Mouse (Mus musculus) CH12.LX (cell line): ENCODE measurements around the gene 2900011O08Rik. TPM values are rescaled to one million over a fixed set of nuclear protein-coding genes. Genes with fewer than 3 reads are reported as not detected.

Source experiments
- DNase-seq: peaks from one replicate; pipeline ENCODE4 v3.0.0-alpha.2; 2013; ENCODE audit errors: extremely low read depth
- H3K27ac ChIP-seq: 2 replicates; pipeline ENCODE4 v1.5.1; 2012; ENCODE audit warnings: low read depth, mild to moderate bottlenecking, control low read depth, moderate library complexity; ENCODE audit not compliant: insufficient read depth
- H3K27me3 ChIP-seq: replicated peaks from 2 replicates; pipeline ENCODE3; 2012; ENCODE audit warnings: inconsistent platforms
- H3K36me3 ChIP-seq, 2 experiments: replicated peaks in 1 of 2; 2 replicates each; pipeline versions ENCODE3 to v1.6.1; 2012; ENCODE audit warnings: inconsistent platforms in 1 of 2, low read length in 1 of 2, mild to moderate bottlenecking in 1 of 2, mixed read lengths in 1 of 2, moderate library complexity in 1 of 2; ENCODE audit not compliant: control insufficient read depth in 1 of 2, insufficient read depth in 1 of 2
- H3K4me1 ChIP-seq, 2 experiments: 2 replicates each; pipeline ENCODE4 v1.6.1; 2012; ENCODE audit warnings: inconsistent platforms in 1 of 2, moderate library complexity in 1 of 2; ENCODE audit not compliant: insufficient read depth in 2 of 2, control insufficient read depth in 1 of 2
- H3K4me2 ChIP-seq: 2 replicates; pipeline ENCODE4 v1.6.1; 2012; ENCODE audit warnings: low read depth, mild to moderate bottlenecking, control low read depth; ENCODE audit not compliant: poor library complexity, insufficient read depth, severe bottlenecking
- H3K4me3 ChIP-seq, 3 experiments: fragments of 150-350 bp in 1 of 3; sonication (generic) in 1 of 3; replicated peaks in 1 of 3; 2 replicates each; pipeline versions ENCODE3 to v1.5.1; 2011 to 2012; ENCODE audit warnings: low read depth in 2 of 3, low read length in 2 of 3, mild to moderate bottlenecking in 2 of 3, moderate library complexity in 2 of 3, control low read depth in 1 of 3, improper control_type of control experiment in 1 of 3, inconsistent platforms in 1 of 3, mixed read lengths in 1 of 3; ENCODE audit not compliant: poor library complexity in 1 of 3
- H3K79me2 ChIP-seq: replicated peaks from 2 replicates; pipeline ENCODE4 v1.6.1; 2012; ENCODE audit warnings: mild to moderate bottlenecking, moderate library complexity; ENCODE audit not compliant: control insufficient read depth, poor library complexity, insufficient read depth, severe bottlenecking; ENCODE audit errors: extremely low read depth
- H3K9ac ChIP-seq: 2 replicates; pipeline ENCODE4 v1.6.1; 2012; ENCODE audit warnings: low read depth, mild to moderate bottlenecking, control low read depth, moderate library complexity; ENCODE audit not compliant: insufficient read depth
- H3K9me3 ChIP-seq: replicated peaks from 2 replicates; pipeline ENCODE3; 2012; ENCODE audit warnings: low read length, inconsistent platforms, mixed read lengths
- CHD2 ChIP-seq: IDR thresholded peaks from 2 replicates; pipeline ENCODE4 v1.6.1; 2011; ENCODE audit warnings: low read length, improper control_type of control experiment
- CTCF ChIP-seq, 2 experiments: IDR thresholded peaks in 1 of 2; conservative IDR thresholded peaks in 1 of 2; 2 replicates each; pipeline ENCODE4 v1.5.1; 2011 to 2012; ENCODE audit warnings: low read depth in 2 of 2, low read length in 2 of 2, improper control_type of control experiment in 1 of 2, inconsistent platforms in 1 of 2, mild to moderate bottlenecking in 1 of 2, moderate library complexity in 1 of 2
- ELF1 ChIP-seq: IDR thresholded peaks from 2 replicates; pipeline ENCODE4 v1.6.1; 2014; ENCODE audit warnings: low read depth, mild to moderate bottlenecking, inconsistent platforms, low read length, improper control_type of control experiment
- HCFC1 ChIP-seq: IDR thresholded peaks from 2 replicates; pipeline ENCODE4 v1.6.1; 2012; ENCODE audit warnings: low read depth, mild to moderate bottlenecking, inconsistent platforms, low read length, improper control_type of control experiment
- JUND ChIP-seq: conservative IDR thresholded peaks from 2 replicates; pipeline ENCODE4 v1.6.1; 2011; ENCODE audit warnings: low read depth, low read length, improper control_type of control experiment
- MAFK ChIP-seq: IDR thresholded peaks from 2 replicates; pipeline ENCODE4 v1.6.1; 2011; ENCODE audit warnings: low read length, improper control_type of control experiment; ENCODE audit not compliant: insufficient replicate concordance
- MYC ChIP-seq: IDR thresholded peaks from 2 replicates; pipeline ENCODE4 v1.6.1; 2011; ENCODE audit warnings: low read depth, mild to moderate bottlenecking, improper control_type of control experiment, low read length
- NELFE ChIP-seq: IDR thresholded peaks from 2 replicates; pipeline ENCODE4 v1.6.1; 2011; ENCODE audit warnings: low read depth, low read length, improper control_type of control experiment
- NRF1 ChIP-seq: IDR thresholded peaks from 2 replicates; pipeline ENCODE4 v1.6.1; 2014; ENCODE audit warnings: low read depth, mild to moderate bottlenecking, inconsistent platforms, low read length, improper control_type of control experiment, moderate library complexity
- PAX5 ChIP-seq: IDR thresholded peaks from 2 replicates; pipeline ENCODE4 v1.6.1; 2012; ENCODE audit warnings: low read length, inconsistent platforms, mixed read lengths
- POLR2A ChIP-seq: IDR thresholded peaks from 2 replicates; pipeline ENCODE4 v1.6.1; 2011; ENCODE audit warnings: low read depth, mild to moderate bottlenecking, improper control_type of control experiment, low read length
- POLR2AphosphoS2 ChIP-seq: IDR thresholded peaks from 2 replicates; pipeline ENCODE4 v1.6.1; 2011; ENCODE audit warnings: low read depth, low read length, improper control_type of control experiment
- SIN3A ChIP-seq: IDR thresholded peaks from 2 replicates; pipeline ENCODE4 v1.6.1; 2012; ENCODE audit warnings: low read length, improper control_type of control experiment, inconsistent platforms
- SMC3 ChIP-seq: IDR thresholded peaks from 2 replicates; pipeline ENCODE4 v1.6.1; 2011; ENCODE audit warnings: low read depth, low read length, improper control_type of control experiment
- TBP ChIP-seq: conservative IDR thresholded peaks from 2 replicates; pipeline ENCODE4 v1.6.1; 2011; ENCODE audit warnings: low read depth, low read length, improper control_type of control experiment
- TCF12 ChIP-seq: IDR thresholded peaks from 2 replicates; pipeline ENCODE4 v1.6.1; 2014; ENCODE audit warnings: low read depth, mild to moderate bottlenecking, inconsistent platforms, low read length, improper control_type of control experiment
- UBTF ChIP-seq: IDR thresholded peaks from 2 replicates; pipeline ENCODE4 v1.6.1; 2012; ENCODE audit warnings: low read depth, mild to moderate bottlenecking, inconsistent platforms, low read length, improper control_type of control experiment, moderate library complexity
- USF1 ChIP-seq: IDR thresholded peaks from 2 replicates; pipeline ENCODE4 v1.6.1; 2014; ENCODE audit warnings: low read depth, mild to moderate bottlenecking, inconsistent platforms, low read length, improper control_type of control experiment
- ZKSCAN1 ChIP-seq: IDR thresholded peaks from 2 replicates; pipeline ENCODE4 v1.6.1; 2012; ENCODE audit warnings: low read depth, inconsistent platforms, low read length, improper control_type of control experiment, borderline replicate concordance
- ZMIZ1 ChIP-seq: IDR thresholded peaks from 2 replicates; pipeline ENCODE4 v1.6.1; 2012; ENCODE audit warnings: low read depth, mild to moderate bottlenecking, inconsistent platforms, low read length, improper control_type of control experiment
- ZNF384 ChIP-seq: IDR thresholded peaks from 2 replicates; pipeline ENCODE4 v1.6.1; 2012; ENCODE audit warnings: low read depth, low read length, improper control_type of control experiment, inconsistent platforms
- dilution Hi-C: fragments of 300-500 bp; cut with MboI; formaldehyde crosslinking; loops from 2 replicates; pipeline ENCODE4 v1.14.3; 2020; ENCODE audit warnings: low sequenced_read_pairs; ENCODE audit not compliant: extremely low pct_unique_long_range_greater_than_20kb, extremely low pct_ligation_motif_present
- in situ Hi-C: fragments of 300-500 bp; cut with MboI; formaldehyde crosslinking; loops from 3 replicates; pipeline ENCODE4 v1.14.3; 2019; ENCODE audit warnings: low sequenced_read_pairs, low pct_ligation_motif_present, low pct_unique_long_range_greater_than_20kb, mixed read lengths
- polyA plus RNA-seq: library from polyadenylated mRNA; unstranded; fragments of >175 nt; gene quantifications from 2 replicates; pipeline ENCODE4 v1.2.1, GENCODE M21; 2012; ENCODE audit warnings: low read depth; ENCODE audit not compliant: insufficient read length
- total RNA-seq, 2 experiments: library from RNA; depleted of rRNA; stranded (reverse); fragments of 300-350 nt in 1 of 2; fragments of >200 nt in 1 of 2; gene quantifications; 2 replicates each; pipeline ENCODE4 v1.2.3; 2012 to 2014

2900011O08Rik gene
- total and polyA plus RNA-seq, 3 experiments, result not detected

GRCm38 (mm10) chr16:14143298-14143697 is 156.9 kb downstream of the 2900011O08Rik start:
- Histone ChIP-seq H3K4me1 (no peaks in the 10 kb centered on the region), H3K27me3 (no peaks in the 10 kb centered on the region), H3K36me3 (peaks cover 71 to 92% of the 10 kb centered on the region in 2 experiments), H3K27ac (no peak overlapping the region), H3K4me2 (no peak overlapping the region), H3K79me2 (0 out of 2 replicates have a peak, but pooled peaks cover 2% of the 10 kb centered on the region), H3K4me3 (no peak overlapping the region), H3K9ac (no peak overlapping the region), H3K9me3 (no peaks in the 10 kb centered on the region)
- no peak for DNase-seq
- in situ Hi-C loops, result no loop called here
- dilution Hi-C loops, result no loop called here
- TF ChIP-seq NRF1, result no peak

- Histone ChIP-seq H3K36me3 (peaks cover 74 to 93% of the 10 kb centered on the region in 2 experiments), H3K79me2 (peaks cover 10% of the 10 kb centered on the region), H3K4me3 (no peak overlapping the region), H3K27ac (no peak overlapping the region), H3K9ac (no peak overlapping the region), H3K27me3 (no peaks in the 10 kb centered on the region), H3K4me2 (no peak overlapping the region), H3K9me3 (no peaks in the 10 kb centered on the region), H3K4me1 (no peaks in the 10 kb centered on the region)
- dilution Hi-C loops (no loop called here), in situ Hi-C loops (no loop called here)
- TF ChIP-seq USF1 (no peak), MYC (peak; percentile 66), CTCF (conservative IDR thresholded peaks at IDR 0.05 in 1 of 2, IDR thresholded peaks at IDR 0.05 in 1 of 2; ENCODE audit: low read depth in 2 of 2, low read length in 2 of 2) (peak in 1 of 2 experiments; percentile 50; a peak in 2 of 4 replicates), CHD2 (no peak), POLR2AphosphoS2 (no peak), SMC3 (0 out of 2 replicates have a peak, but pooled peaks have one; percentile 15), TBP (no peak), UBTF (no peak), NRF1 (no peak), ZNF384 (no peak), PAX5 (no peak), MAFK (no peak), ZKSCAN1 (no peak), NELFE (no peak), HCFC1 (no peak), POLR2A (no peak), ZMIZ1 (no peak), JUND (no peak), SIN3A (no peak), ELF1 (no peak), TCF12 (no peak)
- DNase-seq, result no peak
These were observed 161.3 kb downstream of the 2900011O08Rik start for GRCm38 (mm10) chr16:14147712-14148111.

Other genes starting within 250 kb of the 2900011O08Rik start
- gene Rrn3, start 205.9 kb upstream of the 2900011O08Rik start, total RNA-seq (2012; rRNA removed), result 83.5 and 105 TPM in 2 replicates
- 136 and 155 TPM in 2 replicates for gene Rrn3, start 205.9 kb upstream of the 2900011O08Rik start, total RNA-seq (2014; rRNA removed)
- gene Rrn3, start 205.9 kb upstream of the 2900011O08Rik start, polyA plus RNA-seq, result 93.7 and 93.8 TPM in 2 replicates
- gene Ntan1, start 167.8 kb upstream of the 2900011O08Rik start, total RNA-seq (2012; rRNA removed), result 52.1 and 57.3 TPM in 2 replicates
- 99.2 and 111 TPM in 2 replicates for gene Ntan1, start 167.8 kb upstream of the 2900011O08Rik start, total RNA-seq (2014; rRNA removed)
- gene Ntan1, start 167.8 kb upstream of the 2900011O08Rik start, polyA plus RNA-seq, result 66.0 and 71.3 TPM in 2 replicates
- 80.9 and 86.9 TPM in 2 replicates for gene Pdxdc1, start 83.5 kb upstream of the 2900011O08Rik start, total RNA-seq (2012; rRNA removed)
- 71.4 and 78.5 TPM in 2 replicates for gene Pdxdc1, start 83.5 kb upstream of the 2900011O08Rik start, total RNA-seq (2014; rRNA removed)
- 109 and 125 TPM in 2 replicates for gene Pdxdc1, start 83.5 kb upstream of the 2900011O08Rik start, polyA plus RNA-seq
- 0.51 and 0.88 TPM in 2 replicates for gene Mpv17l, start 83.4 kb upstream of the 2900011O08Rik start, total RNA-seq (2012; rRNA removed)
- gene Mpv17l, start 83.4 kb upstream of the 2900011O08Rik start, total RNA-seq (2014; rRNA removed), result 1.3 and 1.4 TPM in 2 replicates
- gene Mpv17l, start 83.4 kb upstream of the 2900011O08Rik start, polyA plus RNA-seq, result 0.69 and 1.00 TPM in 2 replicates
- not detected in 2 replicates for gene Ifitm7, start 284 bp downstream of the 2900011O08Rik start, total RNA-seq (2012; rRNA removed)
- not detected in 2 replicates for gene Ifitm7, start 284 bp downstream of the 2900011O08Rik start, total RNA-seq (2014; rRNA removed)
- gene Ifitm7, start 284 bp downstream of the 2900011O08Rik start, polyA plus RNA-seq, result not detected in 2 replicates
- gene Nde1, start 176.7 kb downstream of the 2900011O08Rik start, total RNA-seq (2012; rRNA removed), result 65.0 and 84.8 TPM in 2 replicates
- 62.1 and 68.6 TPM in 2 replicates for gene Nde1, start 176.7 kb downstream of the 2900011O08Rik start, total RNA-seq (2014; rRNA removed)
- gene Nde1, start 176.7 kb downstream of the 2900011O08Rik start, polyA plus RNA-seq, result 104 and 110 TPM in 2 replicates
- 22.0 and 26.7 TPM in 2 replicates for gene Marf1, start 176.7 kb downstream of the 2900011O08Rik start, total RNA-seq (2012; rRNA removed)
- gene Marf1, start 176.7 kb downstream of the 2900011O08Rik start, total RNA-seq (2014; rRNA removed), result 19.7 and 19.9 TPM in 2 replicates
- gene Marf1, start 176.7 kb downstream of the 2900011O08Rik start, polyA plus RNA-seq, result 24.5 and 28.1 TPM in 2 replicates